16 mouse cellular contexts compared by ENCODE assay signal in genomic region chrX:12887516-12887915, GRCm38 (mm10).
A peak's percentile ranks its signal among the peaks of the same experiment; 100 is the strongest.
DNase-seq lines count a peak whose midpoint lies in the region; ATAC-seq and TF ChIP-seq lines count a peak whose summit lies in the region.
"Had no signal": no experiment of that assay in that cellular context is flagged by ENCODE, and none has a peak within 500 bp of the region (broad histone marks: within the 10 kb centered on the region; RNA-seq: fewer than 3 reads in every experiment).

No protein-coding gene starts in this region.

- WGBS in forebrain, embryonic 12.5 days = 29% methylated on average over 2 of the region's 2 CpGs
- 34% methylated on average over 2 of the region's 2 CpGs for WGBS in forebrain, embryonic 11.5 days
- WGBS in forebrain, postnatal 0 days = 30% methylated on average over 2 of the region's 2 CpGs

- no peaks in the 10 kb centered on the region for H3K36me3 ChIP-seq in forebrain, embryonic 12.5 days (replicated peaks)
- no peaks in the 10 kb centered on the region for H3K36me3 ChIP-seq in forebrain, embryonic 11.5 days (ENCODE audit: control insufficient read depth, insufficient read depth, low read length)
- no peaks in the 10 kb centered on the region for H3K36me3 ChIP-seq in forebrain, postnatal 0 days (ENCODE audit: insufficient read depth)
- H3K36me3 ChIP-seq: heart, embryonic 13.5 days; limb, embryonic 13.5 days; lung, embryonic 15.5 days had no signal

- no peak for ATAC-seq in forebrain, embryonic 12.5 days (ENCODE audit: low FRiP score)
- no peak for ATAC-seq in forebrain, embryonic 11.5 days (replicated peaks; ENCODE audit: low FRiP score)
- ATAC-seq in forebrain, postnatal 0 days = no peak

- H3K4me2 ChIP-seq in forebrain, embryonic 12.5 days = no peak overlapping the region
- H3K4me2 ChIP-seq in forebrain, embryonic 11.5 days (ENCODE audit: low read depth, low read length, severe bottlenecking) = no peak overlapping the region
- no peak overlapping the region for H3K4me2 ChIP-seq in forebrain, postnatal 0 days (ENCODE audit: low read depth)

- peak overlapping the region; percentile 65; the same call in 1 of the 2 replicates for H3K27ac ChIP-seq in forebrain, embryonic 12.5 days
- no peak overlapping the region for H3K27ac ChIP-seq in forebrain, embryonic 11.5 days (ENCODE audit: low read depth, low read length)
- no peak overlapping the region for H3K27ac ChIP-seq in layer of hippocampus, adult 2 months
- peak overlapping the region; percentile 62; the same call in 1 of the 2 replicates for H3K27ac ChIP-seq in forebrain, postnatal 0 days (ENCODE audit: low read depth, low read length)
- H3K27ac ChIP-seq: heart, embryonic 13.5 days; limb, embryonic 13.5 days; lung, embryonic 15.5 days had no signal

- no peaks in the 10 kb centered on the region for H3K27me3 ChIP-seq in forebrain, embryonic 12.5 days
- H3K27me3 ChIP-seq in forebrain, embryonic 11.5 days (ENCODE audit: control insufficient read depth, insufficient read depth, low read length) = no peaks in the 10 kb centered on the region
- H3K27me3 ChIP-seq in forebrain, postnatal 0 days (ENCODE audit: insufficient read depth, low read length) = no peaks in the 10 kb centered on the region
- H3K27me3 ChIP-seq: limb, embryonic 13.5 days; lung, embryonic 15.5 days had no signal

- TF ChIP-seq CTCF in layer of hippocampus, adult 2 months (conservative IDR thresholded peaks at IDR 0.05) = peak; percentile 53
- peak; percentile 10; the same call in 1 of the 2 replicates for TF ChIP-seq CTCF in forebrain, postnatal 0 days (IDR thresholded peaks at IDR 0.05; ENCODE audit: low read depth)

- DNase-seq in forebrain, embryonic 11.5 days (ENCODE audit: low spot score) = no peak
- DNase-seq in layer of hippocampus, adult 2 months (ENCODE audit: low spot score in 2 of 2) = no peak
- no peak for DNase-seq in layer of hippocampus, postnatal 10 days (ENCODE audit: low spot score in 2 of 2)
- peak; percentile 6 for DNase-seq in 416B (ENCODE audit: low read depth)
- peak; percentile 16 for DNase-seq in forebrain, postnatal 0 days
- no peak for DNase-seq in adrenal gland, postnatal 4 days (ENCODE audit: low spot score in 2 of 2)
- no peak for DNase-seq in thymus, adult 18-20 months
- DNase-seq: adrenal gland, postnatal 25 days; gastrocnemius, postnatal 10 days; kidney, postnatal 14 days; right cerebral cortex, postnatal 14 days had no signal

- no peak overlapping the region for H3K4me3 ChIP-seq in forebrain, embryonic 12.5 days (replicated peaks)
- no peak overlapping the region for H3K4me3 ChIP-seq in forebrain, embryonic 11.5 days (ENCODE audit: low read depth, low read length)
- no peak overlapping the region for H3K4me3 ChIP-seq in layer of hippocampus, adult 2 months
- no peak overlapping the region for H3K4me3 ChIP-seq in forebrain, postnatal 0 days (ENCODE audit: low read depth, low read length)
- H3K4me3 ChIP-seq: erythroblast, embryonic 14.5 days; limb, embryonic 13.5 days; lung, embryonic 15.5 days had no signal

- H3K9me3 ChIP-seq in forebrain, embryonic 12.5 days = no peaks in the 10 kb centered on the region
- H3K9me3 ChIP-seq in forebrain, embryonic 11.5 days (ENCODE audit: control insufficient read depth, low read length) = no peaks in the 10 kb centered on the region
- no peaks in the 10 kb centered on the region for H3K9me3 ChIP-seq in forebrain, postnatal 0 days (ENCODE audit: low read length)
- H3K9me3 ChIP-seq: heart, embryonic 13.5 days; limb, embryonic 13.5 days; lung, embryonic 15.5 days had no signal

- no peak overlapping the region for H3K9ac ChIP-seq in forebrain, embryonic 12.5 days
- no peak overlapping the region for H3K9ac ChIP-seq in forebrain, embryonic 11.5 days (ENCODE audit: low read length)
- H3K9ac ChIP-seq in forebrain, postnatal 0 days = no peak overlapping the region
- H3K9ac ChIP-seq: heart, embryonic 13.5 days; limb, embryonic 13.5 days; lung, embryonic 15.5 days had no signal

- peaks cover 10% of the 10 kb centered on the region; the same call in 1 of the 2 replicates for H3K4me1 ChIP-seq in forebrain, embryonic 12.5 days
- H3K4me1 ChIP-seq in forebrain, embryonic 11.5 days (replicated peaks; ENCODE audit: control insufficient read depth, insufficient read depth, low read length) = no peaks in the 10 kb centered on the region
- H3K4me1 ChIP-seq in forebrain, postnatal 0 days (ENCODE audit: insufficient read depth) = no peaks in the 10 kb centered on the region
- H3K4me1 ChIP-seq: limb, embryonic 13.5 days; lung, embryonic 15.5 days had no signal

Comparison
In these comparisons a context has a peak if more than half of its experiments do, and no peak if none do; other contexts are left out.
1. H3K27ac ChIP-seq: peak in forebrain, embryonic 12.5 days (single experiment) and forebrain, postnatal 0 days (single experiment); none in forebrain, embryonic 11.5 days (single experiment) and layer of hippocampus, adult 2 months (single experiment).
2. DNase-seq: peak in 416B (single experiment) and forebrain, postnatal 0 days (single experiment); none in forebrain, embryonic 11.5 days (single experiment), layer of hippocampus, adult 2 months (0 of 2), layer of hippocampus, postnatal 10 days (0 of 2), adrenal gland, postnatal 4 days (0 of 2) and thymus, adult 18-20 months (0 of 2).